Mouse (Mus musculus): ENCODE data around the gene Tbc1d9.

Tbc1d9 gene

GRCm38 (mm10) chr8:83165235-83165930, at the start of gene Tbc1d9:
Gene Tbc1d9, plus strand, starts transcription at chr8:83165352.
- DNase-seq (ENCODE audit: low read depth), result no peak

GRCm38 (mm10) chr8:83135086-83135485, 30.1 kb upstream of the Tbc1d9 start:
- DNase-seq (ENCODE audit: low read depth), result no peak

- no peak for DNase-seq (ENCODE audit: low read depth)
Measured at GRCm38 (mm10) chr8:83140068-83140467, 25.1 kb upstream of the Tbc1d9 start.

GRCm38 (mm10) chr8:83140701-83141111, 24.4 kb upstream of the Tbc1d9 start:
- no peak for DNase-seq (ENCODE audit: low read depth)

- no peak for DNase-seq (ENCODE audit: low read depth)
Measured at GRCm38 (mm10) chr8:83141358-83141757, 23.8 kb upstream of the Tbc1d9 start.

DNA sequence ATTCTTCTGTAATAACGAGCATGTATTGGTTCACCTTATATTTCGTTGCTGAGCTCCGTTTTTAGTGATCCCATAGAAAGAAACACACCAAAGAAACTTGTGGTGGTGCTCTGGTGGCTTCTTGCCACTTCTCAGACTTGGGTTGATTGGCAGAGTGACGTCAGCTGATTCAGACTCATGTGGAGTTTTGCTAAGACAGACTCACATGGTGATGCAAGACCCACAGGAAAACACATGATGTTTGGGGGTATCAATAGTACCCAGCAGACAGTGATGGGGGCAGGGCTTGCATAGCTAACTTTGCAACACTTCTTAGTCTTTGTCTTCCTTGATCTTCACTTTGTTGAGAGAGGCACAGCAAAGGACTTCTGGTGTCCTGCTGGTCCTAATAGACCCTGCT, 20.6 kb upstream of the Tbc1d9 start:
- DNase-seq (ENCODE audit: low read depth), result no peak

- no peak for DNase-seq (ENCODE audit: low read depth)
Measured at GRCm38 (mm10) chr8:83145421-83145820, 19.7 kb upstream of the Tbc1d9 start.

- no peak for DNase-seq (ENCODE audit: low read depth)
Measured at GRCm38 (mm10) chr8:83149124-83149523, 16.0 kb upstream of the Tbc1d9 start.

DNA sequence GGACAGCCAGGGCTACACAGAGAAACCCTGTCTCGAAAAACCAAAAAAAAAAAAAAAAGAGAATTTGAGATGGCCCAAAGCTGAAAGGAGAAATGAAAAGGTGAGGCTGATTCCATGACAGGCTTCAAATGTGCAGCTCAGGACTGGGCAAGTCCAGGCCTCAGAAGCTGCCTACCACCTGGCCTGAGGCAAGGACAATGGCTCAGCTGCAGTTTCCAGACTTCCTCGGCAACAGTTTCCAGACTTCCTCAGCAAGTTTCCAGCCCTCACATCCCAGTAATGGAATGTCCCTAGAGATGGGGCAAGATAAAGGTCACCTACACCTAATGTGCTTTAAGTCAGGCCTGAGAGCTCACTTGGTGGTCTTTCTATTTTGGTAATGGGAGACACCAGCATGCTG, 13.1 kb upstream of the Tbc1d9 start:
- DNase-seq (ENCODE audit: low read depth), result no peak

DNA sequence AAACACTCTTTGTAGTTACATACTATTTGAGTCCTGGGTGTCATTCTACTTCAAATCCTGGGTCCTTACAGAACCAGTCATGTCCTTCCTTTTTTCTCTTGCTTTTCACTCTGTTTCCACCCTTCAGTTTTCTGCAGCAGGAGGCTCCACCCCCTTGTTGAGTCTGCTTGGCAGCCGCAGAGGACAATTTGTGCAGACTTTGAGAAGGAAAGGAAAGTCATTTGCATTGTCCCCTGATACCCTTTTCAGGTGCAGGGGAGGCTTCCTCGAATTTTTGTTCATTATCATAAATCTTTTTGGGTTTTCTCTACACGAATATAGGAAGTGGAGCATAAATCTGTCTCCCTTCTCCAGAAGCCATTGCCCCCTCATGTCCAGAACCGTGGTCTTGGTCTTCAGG, 12.7 kb upstream of the Tbc1d9 start:
- no peak for DNase-seq (ENCODE audit: low read depth)

- no peak for DNase-seq (ENCODE audit: low read depth)
Measured at GRCm38 (mm10) chr8:83155110-83155509, 10.0 kb upstream of the Tbc1d9 start.

- no peak for DNase-seq (ENCODE audit: low read depth)
Measured at GRCm38 (mm10) chr8:83158971-83159370, 6.2 kb upstream of the Tbc1d9 start.

GRCm38 (mm10) chr8:83159615-83160014, 5.5 kb upstream of the Tbc1d9 start:
- no peak for DNase-seq (ENCODE audit: low read depth)

DNA sequence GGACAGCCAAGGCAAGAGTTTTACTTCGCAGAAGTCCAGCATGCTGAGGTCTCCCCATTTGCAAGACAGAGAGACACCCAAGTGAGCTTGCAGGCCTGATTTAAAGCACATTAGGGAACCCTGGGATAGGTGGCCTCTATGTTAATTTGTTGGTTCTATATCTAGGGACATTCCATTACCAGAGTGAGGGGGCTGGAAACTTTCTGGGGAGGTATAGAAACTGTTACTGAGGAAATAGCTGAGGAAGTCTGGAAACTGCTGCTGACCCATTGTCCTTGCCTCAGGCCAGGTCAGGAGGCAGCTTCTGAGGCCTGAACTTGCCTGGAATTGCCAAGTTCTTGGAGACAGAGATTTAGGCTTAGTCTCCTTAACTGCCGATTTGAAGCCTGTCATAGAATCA, 4.5 kb upstream of the Tbc1d9 start:
- DNase-seq (ENCODE audit: low read depth), result no peak

DNA sequence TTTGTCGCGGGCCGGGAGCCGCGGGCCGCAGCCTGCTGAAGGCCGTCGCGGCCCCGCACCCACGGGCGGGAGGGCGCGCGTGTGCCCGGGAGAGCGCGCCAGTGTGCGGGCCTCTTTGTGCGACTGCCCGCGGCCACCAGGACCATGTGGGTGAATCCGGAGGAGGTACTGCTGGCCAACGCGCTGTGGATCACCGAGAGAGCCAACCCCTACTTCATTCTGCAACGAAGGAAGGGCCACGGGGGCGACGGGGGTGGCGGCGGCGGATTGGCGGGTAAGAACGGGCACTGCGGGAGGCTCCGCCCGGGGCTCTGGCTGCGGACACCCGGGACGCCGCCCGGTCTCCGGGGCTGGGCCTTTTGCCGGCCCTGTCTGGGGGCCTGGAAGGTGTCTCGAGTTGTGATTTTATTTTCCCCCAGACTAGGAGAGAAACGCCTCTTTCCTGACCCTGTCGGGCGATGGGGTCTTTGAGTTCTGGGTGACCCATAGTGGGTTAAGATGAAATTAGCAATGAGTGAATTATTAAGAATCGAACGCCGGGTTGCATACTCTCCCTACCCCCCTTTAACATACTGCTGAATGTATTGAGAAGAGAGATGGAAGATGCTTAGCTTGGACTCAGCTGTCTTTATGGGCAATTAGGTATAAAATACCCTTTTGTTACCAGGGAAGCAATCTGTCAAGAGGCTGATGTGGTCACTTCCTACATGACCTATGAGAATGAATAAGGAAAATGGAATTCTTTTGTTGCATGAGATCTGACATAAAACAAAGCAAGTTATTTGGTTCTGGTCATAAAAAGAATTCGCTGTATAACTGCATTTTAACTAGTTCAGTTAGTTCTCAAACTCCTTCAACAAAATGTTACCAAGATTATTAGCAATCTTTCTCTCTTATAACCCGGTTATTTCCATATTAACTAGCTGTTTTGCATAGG, 1.0 kb downstream of the Tbc1d9 start, which contains the start of gene Gm10645:
Gene Gm10645, minus strand, starts transcription at position 240 of the 937 bp plus-strand sequence.
- no peak for DNase-seq (ENCODE audit: low read depth)

- DNase-seq (ENCODE audit: low read depth), result no peak
Measured at GRCm38 (mm10) chr8:83167932-83168331, 2.8 kb downstream of the Tbc1d9 start.

- DNase-seq (ENCODE audit: low read depth), result no peak
Measured at GRCm38 (mm10) chr8:83169127-83169526, 4.0 kb downstream of the Tbc1d9 start.

GRCm38 (mm10) chr8:83169709-83170108, 4.6 kb downstream of the Tbc1d9 start:
- peak; percentile 17 for DNase-seq (ENCODE audit: low read depth)

- DNase-seq (ENCODE audit: low read depth), result no peak
Measured at GRCm38 (mm10) chr8:83170894-83171293, 5.7 kb downstream of the Tbc1d9 start.

GRCm38 (mm10) chr8:83175680-83176079, 10.5 kb downstream of the Tbc1d9 start:
- no peak for DNase-seq (ENCODE audit: low read depth)

DNA sequence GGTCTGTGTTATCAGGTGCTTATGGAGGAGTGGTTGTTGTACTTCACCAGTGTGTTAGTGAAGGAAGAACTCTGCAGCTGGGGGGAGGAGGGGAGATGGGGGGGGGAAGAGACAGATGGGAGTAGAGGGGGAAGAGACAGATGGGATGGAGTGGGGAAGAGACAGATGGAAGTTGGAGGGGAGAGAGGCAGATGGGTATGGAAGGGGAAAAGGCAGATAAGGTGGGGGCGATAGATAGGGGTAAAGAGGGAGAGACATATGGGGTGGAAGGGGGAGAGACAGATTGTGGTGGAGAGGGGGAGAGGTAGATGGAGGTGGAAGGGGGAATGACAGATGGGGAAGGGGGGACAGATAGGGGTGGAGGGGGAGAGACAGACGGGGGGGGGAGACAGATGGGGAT, 11.6 kb downstream of the Tbc1d9 start:
- DNase-seq (ENCODE audit: low read depth), result no peak

GRCm38 (mm10) chr8:83177317-83178195, 12.4 kb downstream of the Tbc1d9 start:
- DNase-seq (ENCODE audit: low read depth), result no peak
